Mouse (Mus musculus): ENCODE data around the gene Hc. TPM values are rescaled to one million over a fixed set of nuclear protein-coding genes. Genes with fewer than 3 reads are reported as not detected.

Gene Hc
- polyA plus RNA-seq, 1 experiment from 2014 or later: 0.33 TPM

- no peak for ATAC-seq
- no peaks in the 10 kb centered on the region for H3K9me3 ChIP-seq (ENCODE audit: control insufficient read depth, low read length)
- no peak overlapping the region for H3K9ac ChIP-seq (replicated peaks; ENCODE audit: low read depth, low read length)
- H3K4me1 ChIP-seq (replicated peaks; ENCODE audit: control insufficient read depth, insufficient read depth, low read length): no peaks in the 10 kb centered on the region
- WGBS: 83% methylated on average over 5 of the region's 5 CpGs
- no peak overlapping the region for H3K4me2 ChIP-seq (ENCODE audit: low read length)
- no peak overlapping the region for H3K27ac ChIP-seq (ENCODE audit: low read length)
- no peaks in the 10 kb centered on the region for H3K36me3 ChIP-seq (ENCODE audit: control insufficient read depth, insufficient read depth)
- no peak overlapping the region for H3K4me3 ChIP-seq (replicated peaks; ENCODE audit: low read length)
- H3K27me3 ChIP-seq (replicated peaks; ENCODE audit: control insufficient read depth, insufficient read depth, low read length): no peaks in the 10 kb centered on the region
Observed at GRCm38 (mm10) chr2:35021806-35022205, 39.4 kb downstream of the Hc start.

- Histone ChIP-seq H3K27ac (ENCODE audit: low read length) (no peak overlapping the region), H3K4me3 (replicated peaks; ENCODE audit: low read length) (no peak overlapping the region), H3K9me3 (ENCODE audit: control insufficient read depth, low read length) (no peaks in the 10 kb centered on the region), H3K27me3 (replicated peaks; ENCODE audit: control insufficient read depth, insufficient read depth, low read length) (no peaks in the 10 kb centered on the region), H3K9ac (replicated peaks; ENCODE audit: low read depth, low read length) (no peak overlapping the region), H3K4me1 (replicated peaks; ENCODE audit: control insufficient read depth, insufficient read depth, low read length) (no peaks in the 10 kb centered on the region), H3K4me2 (ENCODE audit: low read length) (no peak overlapping the region), H3K36me3 (ENCODE audit: control insufficient read depth, insufficient read depth) (no peaks in the 10 kb centered on the region)
- ATAC-seq: no peak
- 54% methylated on average over 6 of the region's 6 CpGs for WGBS
Observed at GRCm38 (mm10) chr2:35015861-35016260, 45.4 kb downstream of the Hc start.

GRCm38 (mm10) chr2:35011649-35012048 lies 49.6 kb downstream of the Hc start:
- Histone ChIP-seq H3K4me3 (replicated peaks; ENCODE audit: low read length) (no peak overlapping the region), H3K27ac (ENCODE audit: low read length) (no peak overlapping the region), H3K27me3 (replicated peaks; ENCODE audit: control insufficient read depth, insufficient read depth, low read length) (no peaks in the 10 kb centered on the region), H3K4me2 (ENCODE audit: low read length) (no peak overlapping the region), H3K9me3 (ENCODE audit: control insufficient read depth, low read length) (no peaks in the 10 kb centered on the region), H3K4me1 (replicated peaks; ENCODE audit: control insufficient read depth, insufficient read depth, low read length) (no peaks in the 10 kb centered on the region), H3K9ac (replicated peaks; ENCODE audit: low read depth, low read length) (no peak overlapping the region), H3K36me3 (ENCODE audit: control insufficient read depth, insufficient read depth) (no peaks in the 10 kb centered on the region)
- 92% methylated on average over 8 of the region's 8 CpGs for WGBS
- no peak for ATAC-seq

GRCm38 (mm10) chr2:34998956-34999355 lies 62.3 kb downstream of the Hc start:
- Histone ChIP-seq H3K9me3 (ENCODE audit: control insufficient read depth, low read length) (no peaks in the 10 kb centered on the region), H3K4me2 (ENCODE audit: low read length) (no peak overlapping the region), H3K9ac (replicated peaks; ENCODE audit: low read depth, low read length) (no peak overlapping the region), H3K4me1 (replicated peaks; ENCODE audit: control insufficient read depth, insufficient read depth, low read length) (peaks cover 2% of the 10 kb centered on the region), H3K27ac (ENCODE audit: low read length) (no peak overlapping the region), H3K4me3 (replicated peaks; ENCODE audit: low read length) (no peak overlapping the region), H3K27me3 (replicated peaks; ENCODE audit: control insufficient read depth, insufficient read depth, low read length) (no peaks in the 10 kb centered on the region), H3K36me3 (ENCODE audit: control insufficient read depth, insufficient read depth) (no peaks in the 10 kb centered on the region)
- ATAC-seq: no peak
- WGBS: 65% methylated on average over 9 of the region's 9 CpGs

GRCm38 (mm10) chr2:34996506-34996905 lies 64.7 kb downstream of the Hc start:
- no peak overlapping the region for H3K9ac ChIP-seq (replicated peaks; ENCODE audit: low read depth, low read length)
- ATAC-seq: no peak
- no peak overlapping the region for H3K4me2 ChIP-seq (ENCODE audit: low read length)
- H3K9me3 ChIP-seq (ENCODE audit: control insufficient read depth, low read length): no peaks in the 10 kb centered on the region
- H3K4me1 ChIP-seq (replicated peaks; ENCODE audit: control insufficient read depth, insufficient read depth, low read length): peaks cover 13% of the 10 kb centered on the region
- no peak overlapping the region for H3K4me3 ChIP-seq (replicated peaks; ENCODE audit: low read length)
- H3K27ac ChIP-seq (ENCODE audit: low read length): no peak overlapping the region
- H3K36me3 ChIP-seq (ENCODE audit: control insufficient read depth, insufficient read depth): no peaks in the 10 kb centered on the region
- no peaks in the 10 kb centered on the region for H3K27me3 ChIP-seq (replicated peaks; ENCODE audit: control insufficient read depth, insufficient read depth, low read length)
- WGBS: 88% methylated on average over 5 of the region's 5 CpGs

- ATAC-seq: peak; percentile 63
- 8% methylated on average over 5 of the region's 5 CpGs for WGBS
- no peaks in the 10 kb centered on the region for H3K9me3 ChIP-seq (ENCODE audit: control insufficient read depth, low read length)
- H3K9ac ChIP-seq (replicated peaks; ENCODE audit: low read depth, low read length): no peak overlapping the region
- H3K36me3 ChIP-seq (ENCODE audit: control insufficient read depth, insufficient read depth): no peaks in the 10 kb centered on the region
- peaks cover 13% of the 10 kb centered on the region for H3K4me1 ChIP-seq (replicated peaks; ENCODE audit: control insufficient read depth, insufficient read depth, low read length)
- no peaks in the 10 kb centered on the region for H3K27me3 ChIP-seq (replicated peaks; ENCODE audit: control insufficient read depth, insufficient read depth, low read length)
- peak overlapping the region; percentile 67; the same call in 1 of the 2 replicates for H3K27ac ChIP-seq (ENCODE audit: low read length)
- no peak overlapping the region for H3K4me3 ChIP-seq (replicated peaks; ENCODE audit: low read length)
- H3K4me2 ChIP-seq (ENCODE audit: low read length): no peak overlapping the region
Observed at GRCm38 (mm10) chr2:34993696-34994356, 67.4 kb downstream of the Hc start.

- Histone ChIP-seq H3K9ac (replicated peaks; ENCODE audit: low read depth, low read length) (no peak overlapping the region), H3K4me1 (replicated peaks; ENCODE audit: control insufficient read depth, insufficient read depth, low read length) (peaks cover 13% of the 10 kb centered on the region), H3K4me2 (ENCODE audit: low read length) (peak overlapping the region; percentile 21; the same call in 1 of the 2 replicates), H3K27me3 (replicated peaks; ENCODE audit: control insufficient read depth, insufficient read depth, low read length) (no peaks in the 10 kb centered on the region), H3K27ac (ENCODE audit: low read length) (0 out of 2 replicates have a peak overlapping the region, but pooled peaks have one; percentile 16), H3K9me3 (ENCODE audit: control insufficient read depth, low read length) (no peaks in the 10 kb centered on the region), H3K4me3 (replicated peaks; ENCODE audit: low read length) (no peak overlapping the region), H3K36me3 (ENCODE audit: control insufficient read depth, insufficient read depth) (no peaks in the 10 kb centered on the region)
- ATAC-seq: peak; percentile 91
- 4% methylated on average over 9 of the region's 9 CpGs for WGBS
Observed at GRCm38 (mm10) chr2:34992729-34993695, 68.2 kb downstream of the Hc start.

- Histone ChIP-seq H3K27ac (ENCODE audit: low read length) (no peak overlapping the region), H3K9ac (replicated peaks; ENCODE audit: low read depth, low read length) (no peak overlapping the region), H3K36me3 (ENCODE audit: control insufficient read depth, insufficient read depth) (no peaks in the 10 kb centered on the region), H3K4me3 (replicated peaks; ENCODE audit: low read length) (no peak overlapping the region), H3K9me3 (ENCODE audit: control insufficient read depth, low read length) (no peaks in the 10 kb centered on the region), H3K4me1 (replicated peaks; ENCODE audit: control insufficient read depth, insufficient read depth, low read length) (peaks cover 13% of the 10 kb centered on the region), H3K27me3 (replicated peaks; ENCODE audit: control insufficient read depth, insufficient read depth, low read length) (no peaks in the 10 kb centered on the region), H3K4me2 (ENCODE audit: low read length) (no peak overlapping the region)
- WGBS: 78% methylated on average over 3 of the region's 3 CpGs
- ATAC-seq: no peak
Observed at GRCm38 (mm10) chr2:34991966-34992365, 69.3 kb downstream of the Hc start.

- no peak for ATAC-seq
- no peaks in the 10 kb centered on the region for H3K27me3 ChIP-seq (replicated peaks; ENCODE audit: control insufficient read depth, insufficient read depth, low read length)
- H3K9ac ChIP-seq (replicated peaks; ENCODE audit: low read depth, low read length): no peak overlapping the region
- peaks cover 13% of the 10 kb centered on the region for H3K4me1 ChIP-seq (replicated peaks; ENCODE audit: control insufficient read depth, insufficient read depth, low read length)
- no peaks in the 10 kb centered on the region for H3K9me3 ChIP-seq (ENCODE audit: control insufficient read depth, low read length)
- no peaks in the 10 kb centered on the region for H3K36me3 ChIP-seq (ENCODE audit: control insufficient read depth, insufficient read depth)
- H3K4me2 ChIP-seq (ENCODE audit: low read length): no peak overlapping the region
- 83% methylated on average over 1 of the region's 1 CpGs for WGBS
- no peak overlapping the region for H3K4me3 ChIP-seq (replicated peaks; ENCODE audit: low read length)
- no peak overlapping the region for H3K27ac ChIP-seq (ENCODE audit: low read length)
Observed at GRCm38 (mm10) chr2:34989749-34990148, 71.5 kb downstream of the Hc start.
